Mouse (Mus musculus) T-cell, adult 2 months (primary cell): ENCODE results near the gene Tmem47.

Experiments
- DNase-seq: peaks from one replicate; pipeline ENCODE4 v3.0.0; 2022; ENCODE audit warnings: low spot score

The Tmem47 gene

DNA sequence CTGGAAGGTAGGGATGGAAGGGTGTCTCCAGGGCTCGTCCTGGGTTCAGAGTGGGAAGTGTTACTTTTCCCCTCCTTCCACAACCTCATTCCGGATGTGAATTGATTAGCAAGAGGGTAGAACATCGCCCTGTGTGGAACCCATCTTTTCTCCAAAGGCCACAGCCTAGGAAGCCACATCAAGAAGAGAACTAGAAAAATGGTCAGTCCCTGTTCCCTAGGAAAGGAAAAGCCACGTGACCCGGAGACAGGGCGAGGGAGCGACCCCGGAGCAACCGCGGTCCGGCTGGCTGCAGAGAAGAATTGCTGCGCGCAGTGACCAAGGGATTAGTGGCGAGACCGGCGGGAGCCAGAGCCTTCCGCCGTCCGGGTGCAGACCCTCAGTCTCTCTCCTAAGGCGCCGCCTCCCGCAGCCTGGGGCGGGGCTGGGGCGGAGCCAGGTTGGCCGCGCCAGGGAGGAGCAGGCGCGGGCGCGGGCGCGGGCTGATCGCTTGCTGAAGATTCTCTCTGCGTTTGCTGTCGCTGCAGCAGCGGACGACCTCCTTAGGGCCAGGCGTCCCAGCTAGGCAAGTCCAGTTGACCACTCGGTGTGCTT is at the start of gene Tmem47:
Tmem47 (plus strand) TSS at position 489 of the 594 bp plus-strand sequence.
- no peak for DNase-seq

DNA sequence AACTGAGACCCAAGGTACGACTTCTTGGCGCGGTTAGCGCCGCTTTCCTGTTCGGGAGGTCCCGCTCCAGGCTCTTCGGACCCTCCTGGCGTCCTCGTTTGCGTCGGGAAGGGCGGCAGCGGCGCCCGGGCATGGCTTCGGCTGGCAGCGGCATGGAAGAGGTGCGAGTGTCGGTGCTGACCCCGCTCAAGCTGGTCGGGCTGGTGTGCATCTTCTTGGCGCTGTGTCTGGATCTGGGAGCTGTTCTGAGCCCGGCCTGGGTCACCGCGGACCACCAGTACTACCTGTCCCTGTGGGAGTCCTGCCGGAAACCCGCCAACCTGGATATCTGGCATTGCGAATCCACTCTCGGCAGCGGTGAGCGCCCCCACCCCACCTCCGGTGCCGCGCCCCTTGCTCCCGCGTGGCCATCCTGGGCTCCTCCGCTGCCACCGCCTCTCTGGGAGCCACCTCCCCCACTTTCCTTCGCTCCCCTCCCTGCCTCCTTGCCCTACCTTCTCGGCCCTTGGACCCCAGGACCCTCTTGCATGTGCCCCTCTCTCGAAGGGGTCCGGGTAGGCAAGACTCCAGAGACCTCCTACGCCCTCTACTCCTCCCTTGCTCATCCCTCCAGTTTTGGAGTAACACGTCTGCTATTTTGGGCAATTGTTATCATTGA is 435 bp downstream of the Tmem47 start:
- no peak for DNase-seq

DNA sequence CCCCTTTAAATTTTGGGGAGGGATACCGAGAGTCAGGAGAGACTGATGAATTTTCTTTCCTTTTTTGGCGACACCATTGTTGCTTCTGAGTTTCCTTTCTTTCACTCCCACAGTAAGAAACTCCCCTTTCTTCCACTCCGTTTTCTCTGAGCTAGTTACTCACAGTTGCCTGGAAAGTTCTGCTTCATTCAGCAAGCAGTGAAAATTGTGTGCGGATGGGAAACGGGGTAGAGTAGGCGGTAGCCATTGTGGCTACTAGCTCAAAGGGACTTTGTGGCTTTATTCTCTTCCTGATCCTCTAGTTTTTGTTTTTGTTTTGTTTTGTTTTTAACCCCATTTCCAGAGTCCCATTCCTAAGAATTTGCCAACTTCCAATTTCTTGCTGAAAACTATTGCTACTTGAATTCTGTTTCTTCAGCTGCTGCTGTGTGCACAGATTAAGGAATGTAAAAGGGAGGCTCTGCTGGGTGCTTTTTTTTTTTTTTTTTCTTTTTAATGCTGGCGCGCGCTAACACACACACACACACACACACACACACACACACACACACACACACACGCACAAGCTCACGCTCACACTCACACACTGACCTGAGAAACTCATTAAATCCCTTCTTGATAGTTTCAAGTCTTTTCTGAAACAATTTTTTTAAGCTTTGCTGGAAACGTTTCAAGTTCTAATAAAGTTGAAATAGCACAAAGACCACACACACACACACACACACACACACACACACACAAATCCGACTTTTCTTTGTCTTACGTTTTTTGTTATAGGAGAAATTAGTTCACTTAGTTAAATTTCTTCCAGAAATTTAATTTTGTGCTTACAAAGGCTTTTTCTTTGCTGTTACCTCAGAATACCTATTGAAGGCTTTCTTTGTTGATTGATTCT is 1.5 kb downstream of the Tmem47 start:
- DNase-seq = no peak

DNA sequence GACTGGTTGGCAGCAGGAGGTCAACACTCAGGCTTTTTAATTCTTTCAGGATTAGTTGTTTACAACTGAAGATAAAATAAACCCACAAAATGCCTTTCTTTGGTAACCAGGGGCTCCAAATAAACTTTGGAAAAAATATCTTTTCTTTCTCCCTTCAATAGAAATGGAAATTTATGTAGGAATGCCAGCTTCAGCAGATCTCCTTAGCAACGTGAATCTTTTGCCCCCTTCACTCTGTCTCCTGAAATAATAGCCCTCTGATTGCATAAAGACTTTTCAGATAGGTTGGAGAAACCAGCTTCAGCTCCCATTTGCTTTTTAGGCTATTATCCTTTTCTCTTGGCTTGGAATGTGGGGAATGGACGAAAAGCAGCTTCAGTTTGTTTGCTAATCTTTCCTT is 2.2 kb downstream of the Tmem47 start:
- DNase-seq = no peak

DNA sequence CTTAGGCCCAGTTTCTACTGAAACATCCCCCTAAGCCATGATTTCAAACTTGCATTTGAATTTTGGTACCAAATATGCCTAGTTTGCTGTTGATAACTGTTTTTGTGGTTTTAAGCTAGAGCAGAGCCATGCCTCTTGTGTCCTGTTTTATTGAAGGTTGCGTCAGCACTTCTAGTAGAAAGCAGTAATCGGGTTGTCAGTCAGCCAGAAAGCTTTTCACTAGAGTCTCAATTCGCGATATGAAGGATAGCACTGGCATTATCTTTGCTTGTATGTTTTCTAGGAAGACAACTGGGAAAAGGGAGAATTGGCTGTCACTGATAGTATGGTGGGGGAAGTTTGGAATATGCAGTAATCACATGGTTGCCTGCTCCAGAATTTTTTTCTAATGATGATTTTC is 3.3 kb downstream of the Tmem47 start:
- DNase-seq = no peak

DNA sequence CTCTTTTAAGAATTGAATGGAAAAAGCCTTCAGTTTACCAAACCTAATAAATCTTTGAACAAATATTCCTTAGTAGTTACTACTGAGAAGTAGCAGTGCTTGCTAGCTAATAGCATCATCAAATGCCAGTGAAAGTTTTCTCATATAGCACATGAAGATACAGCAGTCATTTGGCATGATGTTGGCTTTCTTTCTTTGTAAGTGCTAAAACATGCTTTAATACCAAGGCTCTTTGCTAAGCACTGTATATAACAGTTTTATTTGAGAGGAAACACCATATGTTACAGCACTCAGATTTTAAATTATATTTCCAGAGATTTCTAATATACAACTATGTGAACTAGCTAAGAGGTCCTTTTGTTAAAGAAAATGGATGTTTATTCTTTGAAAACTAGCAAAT is 8.0 kb downstream of the Tmem47 start:
- no peak for DNase-seq

DNA sequence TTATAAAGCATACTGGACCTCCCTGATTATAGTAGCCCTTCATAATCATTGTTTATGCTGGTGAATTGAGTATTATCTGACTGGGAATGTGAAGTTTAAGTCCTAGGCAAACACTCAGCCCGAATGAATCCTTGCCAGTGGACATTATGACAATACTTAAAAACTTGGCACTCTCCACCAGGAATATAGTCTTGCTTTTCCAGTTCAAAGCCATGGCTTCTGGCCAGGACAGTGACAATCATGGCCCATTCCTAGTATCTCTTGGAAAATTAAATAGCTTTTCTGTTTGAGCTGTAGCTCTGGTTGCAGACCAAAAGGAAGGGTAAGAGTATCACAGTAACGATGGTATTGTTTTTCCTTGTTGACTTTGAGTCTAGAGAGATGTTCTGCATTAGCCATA is 10.5 kb downstream of the Tmem47 start:
- DNase-seq = no peak

DNA sequence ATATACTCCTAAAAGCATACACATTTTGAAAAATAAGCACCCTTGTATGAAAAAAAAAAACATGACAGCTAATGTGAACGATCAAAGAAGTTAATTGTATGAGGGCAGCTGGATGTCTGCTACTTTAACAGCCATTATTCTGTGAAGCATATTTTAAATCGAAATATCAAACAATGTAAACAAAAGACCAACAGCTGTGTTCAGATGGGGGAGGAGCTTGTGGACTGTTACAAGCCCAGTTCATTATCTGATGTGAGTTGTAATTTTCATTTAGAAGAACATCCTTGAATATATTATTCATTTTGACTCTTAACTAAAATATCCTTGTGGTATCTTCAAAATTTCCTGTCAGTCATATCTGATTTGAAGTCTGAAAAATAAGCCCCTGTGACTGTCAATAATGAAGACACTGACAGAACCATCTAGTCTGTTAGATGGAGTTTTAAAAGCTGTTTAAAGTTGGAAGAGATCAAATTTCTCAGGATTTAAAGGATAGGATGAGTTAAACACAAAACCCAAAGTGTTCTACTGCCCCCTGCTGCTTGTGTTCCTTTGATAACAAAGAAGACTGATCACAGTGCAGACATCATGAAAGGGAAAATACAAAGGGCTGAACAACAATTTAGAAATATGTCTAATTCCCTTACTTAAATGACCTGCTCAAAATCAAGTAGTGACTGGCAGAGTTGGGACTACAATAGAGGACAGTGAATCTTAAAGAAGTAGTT is 14.7 kb downstream of the Tmem47 start:
- no peak for DNase-seq

DNA sequence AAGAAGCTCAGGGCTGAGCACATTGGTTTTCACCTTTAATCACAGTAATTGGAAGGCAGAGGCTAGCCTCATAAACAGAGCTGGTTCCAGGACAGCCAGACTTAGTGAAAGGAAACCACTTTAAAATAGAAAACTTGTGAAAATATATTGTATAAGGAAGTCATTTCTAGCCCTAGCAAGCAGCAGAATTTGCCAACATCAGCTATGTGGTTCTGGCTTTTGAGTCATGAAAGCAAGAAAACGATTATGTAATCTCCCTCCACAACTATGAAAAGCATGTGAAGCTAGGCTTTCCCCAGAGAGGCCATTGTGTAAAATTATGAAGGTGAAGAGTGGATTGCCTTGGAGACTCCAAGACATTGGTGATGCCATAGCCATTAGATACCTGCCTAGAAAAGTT is 76.9 kb downstream of the Tmem47 start:
- no peak for DNase-seq
